Mouse (Mus musculus) heart, embryonic 13.5 days (tissue): ENCODE data around the gene Gimap4. TPM values are rescaled to one million over a fixed set of nuclear protein-coding genes. Genes with fewer than 3 reads are reported as not detected.

Experiments
- ATAC-seq: fragments of 200-750 bp; cut with Nextera tagmentation; 2 replicates; pipeline ENCODE4 v1.8.0; 2017; ENCODE audit warnings: moderate TSS enrichment; ENCODE audit not compliant: insufficient number of reproducible peaks, low FRiP score, low TSS enrichment; ENCODE audit errors: extremely low read depth
- H3K27ac ChIP-seq: fragments of 300-500 bp; sonication (generic); replicated peaks from 2 replicates; pipeline ENCODE4 v1.5.1; 2015; ENCODE audit warnings: moderate library complexity, mild to moderate bottlenecking, inconsistent platforms
- H3K27me3 ChIP-seq: fragments of 300-500 bp; sonication (generic); replicated peaks from 2 replicates; pipeline ENCODE4 v1.6.1; 2015; ENCODE audit warnings: mild to moderate bottlenecking, inconsistent platforms
- H3K36me3 ChIP-seq: fragments of 300-500 bp; sonication (generic); 2 replicates; pipeline ENCODE4 v1.6.1; 2015; ENCODE audit warnings: mild to moderate bottlenecking, inconsistent platforms
- H3K4me1 ChIP-seq: fragments of 300-500 bp; sonication (generic); 2 replicates; pipeline ENCODE4 v1.6.1; 2015; ENCODE audit warnings: inconsistent platforms
- H3K4me2 ChIP-seq: fragments of 300-500 bp; sonication (generic); 2 replicates; pipeline ENCODE4 v1.6.1; 2015; ENCODE audit warnings: inconsistent platforms, mild to moderate bottlenecking, moderate library complexity
- H3K4me3 ChIP-seq: fragments of 300-500 bp; sonication (generic); 2 replicates; pipeline ENCODE4 v1.5.1; 2015; ENCODE audit warnings: moderate library complexity, mild to moderate bottlenecking, inconsistent platforms
- H3K9ac ChIP-seq: fragments of 300-500 bp; sonication (generic); 2 replicates; pipeline ENCODE4 v1.6.1; 2015; ENCODE audit warnings: inconsistent platforms, mild to moderate bottlenecking, moderate library complexity
- H3K9me3 ChIP-seq: fragments of 300-500 bp; sonication (generic); 2 replicates; pipeline ENCODE4 v1.6.1; 2016; ENCODE audit warnings: inconsistent platforms
- WGBS: fragments of 180-500 bp; shearing (Covaris S2); methylation state at CpG from one replicate; pipeline ENCODE4 v1.1.7; 2015; ENCODE audit warnings: mixed read lengths; 5-methylcytosine and 5-hydroxymethylcytosine counted together
- polyA plus RNA-seq: library from polyadenylated mRNA; unstranded; fragments of >200 nt; fragmentation: Nextera tagmentation; extraction: Ambion mirVana; gene quantifications from 2 replicates; pipeline ENCODE4 v1.2.1, GENCODE M21; 2015

Gene Gimap4
- polyA plus RNA-seq, 1 experiment from 2014 or later, result 18.4 TPM

- Histone ChIP-seq H3K9me3 (no peaks in the 10 kb centered on the region), H3K36me3 (no peaks in the 10 kb centered on the region), H3K27me3 (no peaks in the 10 kb centered on the region), H3K9ac (no peak overlapping the region), H3K27ac (peak overlapping the region; percentile 65), H3K4me2 (peak overlapping the region; percentile 8), H3K4me3 (no peak overlapping the region), H3K4me1 (peaks cover 2% of the 10 kb centered on the region; the same call in 1 of the 2 replicates)
- 75% methylated on average over 7 of the region's 7 CpGs for WGBS
- no peak for ATAC-seq
These were observed 1.6 kb downstream of the Gimap4 start for GRCm38 (mm10) chr6:48685694-48686665.

GRCm38 (mm10) chr6:48687077-48687476, 2.7 kb downstream of the Gimap4 start:
- Histone ChIP-seq H3K9ac (no peak overlapping the region), H3K9me3 (no peaks in the 10 kb centered on the region), H3K27ac (peak overlapping the region; percentile 8; the same call in 1 of the 2 replicates), H3K36me3 (no peaks in the 10 kb centered on the region), H3K4me2 (no peak overlapping the region), H3K4me1 (peaks cover 2% of the 10 kb centered on the region; the same call in 1 of the 2 replicates), H3K27me3 (no peaks in the 10 kb centered on the region), H3K4me3 (no peak overlapping the region)
- ATAC-seq, result no peak
- WGBS, result 53% methylated on average over 2 of the region's 2 CpGs

GRCm38 (mm10) chr6:48689320-48689719, 5.0 kb downstream of the Gimap4 start:
- H3K9me3 ChIP-seq, result no peaks in the 10 kb centered on the region
- no peaks in the 10 kb centered on the region for H3K27me3 ChIP-seq
- no peak overlapping the region for H3K9ac ChIP-seq
- H3K4me1 ChIP-seq, result peaks cover under 1% of the 10 kb centered on the region; the same call in 1 of the 2 replicates
- no peak overlapping the region for H3K27ac ChIP-seq
- no peak overlapping the region for H3K4me2 ChIP-seq
- H3K36me3 ChIP-seq, result no peaks in the 10 kb centered on the region
- H3K4me3 ChIP-seq, result no peak overlapping the region
- WGBS, result 58% methylated on average over 2 of the region's 2 CpGs
- ATAC-seq, result no peak

GRCm38 (mm10) chr6:48692962-48693361, 8.6 kb downstream of the Gimap4 start:
- Histone ChIP-seq H3K36me3 (no peaks in the 10 kb centered on the region), H3K9ac (no peak overlapping the region)
- no peak for ATAC-seq

GRCm38 (mm10) chr6:48696830-48697554, 12.6 kb downstream of the Gimap4 start:
- Histone ChIP-seq H3K36me3 (peaks cover 1% of the 10 kb centered on the region; the same call in 1 of the 2 replicates), H3K4me1 (0 out of 2 replicates have a peak, but pooled peaks cover 2% of the 10 kb centered on the region), H3K27ac (peak overlapping the region; percentile 29; the same call in 1 of the 2 replicates), H3K9ac (no peak overlapping the region), H3K27me3 (no peaks in the 10 kb centered on the region), H3K4me2 (no peak overlapping the region), H3K4me3 (no peak overlapping the region), H3K9me3 (0 out of 2 replicates have a peak, but pooled peaks cover 5% of the 10 kb centered on the region)
- ATAC-seq, result no peak
- 63% methylated on average over 4 of the region's 4 CpGs for WGBS

More at GRCm38 (mm10) chr6:48692962-48693361, 8.6 kb downstream of the Gimap4 start:
- Histone ChIP-seq H3K9me3 (0 out of 2 replicates have a peak, but pooled peaks cover 5% of the 10 kb centered on the region), H3K4me2 (no peak overlapping the region), H3K27me3 (no peaks in the 10 kb centered on the region), H3K4me1 (no peaks in the 10 kb centered on the region), H3K4me3 (no peak overlapping the region), H3K27ac (no peak overlapping the region)
- 75% methylated on average over 6 of the region's 6 CpGs for WGBS

GRCm38 (mm10) chr6:48697555-48697930, 13.2 kb downstream of the Gimap4 start:
- 0 out of 2 replicates have a peak, but pooled peaks cover 2% of the 10 kb centered on the region for H3K4me1 ChIP-seq
- no peaks in the 10 kb centered on the region for H3K27me3 ChIP-seq
- no peak overlapping the region for H3K9ac ChIP-seq
- 0 out of 2 replicates have a peak, but pooled peaks cover 5% of the 10 kb centered on the region for H3K9me3 ChIP-seq
- 36% methylated on average over 1 of the region's 1 CpGs for WGBS
- ATAC-seq, result no peak
- H3K27ac ChIP-seq, result peak overlapping the region; percentile 29; the same call in 1 of the 2 replicates
- H3K4me2 ChIP-seq, result no peak overlapping the region
- H3K36me3 ChIP-seq, result peaks cover 7% of the 10 kb centered on the region; the same call in 1 of the 2 replicates
- H3K4me3 ChIP-seq, result no peak overlapping the region

- no peak for ATAC-seq
- Histone ChIP-seq H3K9ac (no peak overlapping the region), H3K4me3 (no peak overlapping the region), H3K27me3 (no peaks in the 10 kb centered on the region), H3K36me3 (peaks cover 7% of the 10 kb centered on the region; the same call in 1 of the 2 replicates), H3K4me1 (0 out of 2 replicates have a peak, but pooled peaks cover 2% of the 10 kb centered on the region), H3K27ac (peak overlapping the region; percentile 82; the same call in 1 of the 2 replicates), H3K9me3 (0 out of 2 replicates have a peak, but pooled peaks cover 5% of the 10 kb centered on the region), H3K4me2 (no peak overlapping the region)
- WGBS, result 69% methylated on average over 7 of the region's 7 CpGs
These were observed 13.9 kb downstream of the Gimap4 start for GRCm38 (mm10) chr6:48698066-48698856.

- no peak overlapping the region for H3K4me2 ChIP-seq
- 0 out of 2 replicates have a peak, but pooled peaks cover 2% of the 10 kb centered on the region for H3K4me1 ChIP-seq
- WGBS, result 53% methylated on average over 3 of the region's 3 CpGs
- H3K36me3 ChIP-seq, result peaks cover 7% of the 10 kb centered on the region; the same call in 1 of the 2 replicates
- H3K27me3 ChIP-seq, result no peaks in the 10 kb centered on the region
- 0 out of 2 replicates have a peak, but pooled peaks cover 5% of the 10 kb centered on the region for H3K9me3 ChIP-seq
- H3K4me3 ChIP-seq, result no peak overlapping the region
- no peak for ATAC-seq
- H3K9ac ChIP-seq, result no peak overlapping the region
- H3K27ac ChIP-seq, result peak overlapping the region; percentile 82
These were observed 14.5 kb downstream of the Gimap4 start for GRCm38 (mm10) chr6:48698888-48699287.

- 0 out of 2 replicates have a peak, but pooled peaks cover 2% of the 10 kb centered on the region for H3K4me1 ChIP-seq
- H3K9ac ChIP-seq, result no peak overlapping the region
- H3K4me3 ChIP-seq, result no peak overlapping the region
- peak overlapping the region; percentile 82 for H3K27ac ChIP-seq
- no peaks in the 10 kb centered on the region for H3K27me3 ChIP-seq
- whole genome bisulfite sequencing, result 33% methylated on average over 5 of the region's 5 CpGs
- H3K36me3 ChIP-seq, result peaks cover 11% of the 10 kb centered on the region
- ATAC-seq, result peak; percentile 31; the same call in 1 of the 2 replicates
- no peak overlapping the region for H3K4me2 ChIP-seq
- H3K9me3 ChIP-seq, result no peaks in the 10 kb centered on the region
These were observed 16.1 kb downstream of the Gimap4 start for GRCm38 (mm10) chr6:48700251-48701075.

GRCm38 (mm10) chr6:48702146-48702545, 17.8 kb downstream of the Gimap4 start:
- Histone ChIP-seq H3K9ac (no peak overlapping the region), H3K4me1 (0 out of 2 replicates have a peak, but pooled peaks cover 2% of the 10 kb centered on the region), H3K27me3 (no peaks in the 10 kb centered on the region), H3K9me3 (no peaks in the 10 kb centered on the region), H3K36me3 (peaks cover 11% of the 10 kb centered on the region), H3K27ac (peak overlapping the region; percentile 76), H3K4me3 (no peak overlapping the region), H3K4me2 (no peak overlapping the region)
- ATAC-seq, result no peak
- 74% methylated on average over 7 of the region's 7 CpGs for WGBS
